Mouse (Mus musculus): ENCODE data around the gene Enam. TPM values are rescaled to one million over a fixed set of nuclear protein-coding genes. Genes with fewer than 3 reads are reported as not detected.

The Enam gene
- polyA plus RNA-seq, 1 experiment, result not detected

DNA sequence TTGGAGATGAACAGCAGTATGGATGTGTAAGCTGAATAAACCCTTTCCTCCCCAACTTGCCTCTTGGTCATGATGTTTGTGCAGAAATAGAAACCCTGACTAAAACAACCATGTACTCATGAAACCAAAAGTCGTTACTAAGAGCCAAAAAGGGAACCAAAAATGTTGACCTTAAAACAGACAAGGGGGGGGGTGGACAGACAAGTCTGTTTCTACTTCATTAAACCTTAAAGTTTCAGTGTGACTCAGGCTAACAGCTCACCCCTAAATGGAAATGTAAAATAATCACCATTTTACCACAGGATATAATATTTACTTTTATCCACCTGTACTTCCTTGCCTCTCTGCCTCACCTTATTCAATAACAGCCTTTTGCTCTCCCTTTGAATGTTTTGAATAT is 20.8 kb downstream of the Enam start:
- Histone ChIP-seq H3K27ac (ENCODE audit: insufficient read depth, low read length) (no peak overlapping the region), H3K27me3 (ENCODE audit: control insufficient read depth, insufficient read depth, low read length) (no peaks in the 10 kb centered on the region), H3K4me1 (ENCODE audit: control insufficient read depth, insufficient read depth, insufficient read length) (peaks cover 2% of the 10 kb centered on the region; the same call in 1 of the 2 replicates), H3K4me3 (ENCODE audit: extremely low read depth, insufficient read depth, insufficient read length) (no peak overlapping the region), H3K36me3 (ENCODE audit: control insufficient read depth, insufficient read depth, low read length) (no peaks in the 10 kb centered on the region)
- peak in 1 of 2 experiments; percentile 32 for DNase-seq (ENCODE audit: low read depth in 1 of 2, low spot score in 2 of 2)
- TF ChIP-seq CTCF (IDR thresholded peaks at IDR 0.05; ENCODE audit: extremely low read depth, insufficient read depth, insufficient read length, insufficient replicate concordance) (no peak), POLR2A (IDR thresholded peaks at IDR 0.05; ENCODE audit: low read depth, low read length) (no peak)
- 3% methylated on average over 1 of the region's 1 CpGs for WGBS

- TF ChIP-seq CTCF (IDR thresholded peaks at IDR 0.05; ENCODE audit: extremely low read depth, insufficient read depth, insufficient read length, insufficient replicate concordance), result no peak
- TF ChIP-seq POLR2A (IDR thresholded peaks at IDR 0.05; ENCODE audit: low read depth, low read length), result no peak
- no peaks in the 10 kb centered on the region for H3K36me3 ChIP-seq (ENCODE audit: control insufficient read depth, insufficient read depth, low read length)
- 63% methylated on average over 1 of the region's 1 CpGs for WGBS
- peak overlapping the region; percentile 56 for H3K27ac ChIP-seq (ENCODE audit: insufficient read depth, low read length)
- DNase-seq (ENCODE audit: low read depth in 1 of 2, low spot score in 2 of 2), result no peak
- peaks cover 2% of the 10 kb centered on the region; the same call in 1 of the 2 replicates for H3K4me1 ChIP-seq (ENCODE audit: control insufficient read depth, insufficient read depth, insufficient read length)
- no peaks in the 10 kb centered on the region for H3K27me3 ChIP-seq (ENCODE audit: control insufficient read depth, insufficient read depth, low read length)
- H3K4me3 ChIP-seq (ENCODE audit: extremely low read depth, insufficient read depth, insufficient read length), result no peak overlapping the region
These were observed 21.2 kb downstream of the Enam start for GRCm38 (mm10) chr5:88508990-88509389.

DNA sequence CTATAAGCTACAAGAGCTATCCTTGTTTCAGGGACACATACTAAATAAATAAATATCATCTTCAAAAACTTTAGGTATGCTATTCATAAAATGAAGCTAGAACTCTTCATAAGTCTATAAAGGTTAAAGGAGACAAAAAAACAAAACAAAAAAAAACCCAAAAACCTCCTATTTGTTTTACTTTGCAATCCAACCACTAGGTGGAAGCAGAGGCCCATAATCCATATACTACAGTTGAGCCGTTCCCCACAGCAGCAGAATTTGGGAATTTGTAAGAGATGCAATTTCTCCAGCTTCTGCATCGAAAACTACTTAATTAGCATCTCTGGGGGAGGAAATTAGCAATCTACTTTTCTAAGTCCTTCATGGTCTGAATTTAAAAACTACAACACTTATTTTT is 31.5 kb downstream of the Enam start:
- H3K4me1 ChIP-seq (ENCODE audit: control insufficient read depth, insufficient read depth, insufficient read length), result no peaks in the 10 kb centered on the region
- H3K36me3 ChIP-seq (ENCODE audit: control insufficient read depth, insufficient read depth, low read length), result no peaks in the 10 kb centered on the region
- WGBS, result 2% methylated on average over 2 of the region's 2 CpGs
- TF ChIP-seq POLR2A (IDR thresholded peaks at IDR 0.05; ENCODE audit: low read depth, low read length), result no peak
- TF ChIP-seq CTCF (IDR thresholded peaks at IDR 0.05; ENCODE audit: extremely low read depth, insufficient read depth, insufficient read length, insufficient replicate concordance), result no peak
- no peak overlapping the region for H3K4me3 ChIP-seq (ENCODE audit: extremely low read depth, insufficient read depth, insufficient read length)
- H3K27ac ChIP-seq (ENCODE audit: insufficient read depth, low read length), result no peak overlapping the region
- peak in 1 of 2 experiments; percentile 29 for DNase-seq (ENCODE audit: low read depth in 1 of 2, low spot score in 2 of 2)
- no peaks in the 10 kb centered on the region for H3K27me3 ChIP-seq (ENCODE audit: control insufficient read depth, insufficient read depth, low read length)

- DNase-seq (ENCODE audit: low read depth in 1 of 2, low spot score in 2 of 2), result no peak
- WGBS, result 80% methylated on average over 3 of the region's 3 CpGs
- no peaks in the 10 kb centered on the region for H3K4me1 ChIP-seq (ENCODE audit: control insufficient read depth, insufficient read depth, insufficient read length)
- no peak within 1 kb of the TSS for H3K27ac ChIP-seq (ENCODE audit: insufficient read depth, low read length)
- H3K27me3 ChIP-seq (ENCODE audit: control insufficient read depth, insufficient read depth, low read length), result no peaks in the 10 kb centered on the region
- no peaks in the 10 kb centered on the region for H3K36me3 ChIP-seq (ENCODE audit: control insufficient read depth, insufficient read depth, low read length)
- TF ChIP-seq CTCF (IDR thresholded peaks at IDR 0.05; ENCODE audit: extremely low read depth, insufficient read depth, insufficient read length, insufficient replicate concordance) (no peak), POLR2A (IDR thresholded peaks at IDR 0.05; ENCODE audit: low read depth, low read length) (no peak)
- H3K4me3 ChIP-seq (ENCODE audit: extremely low read depth, insufficient read depth, insufficient read length), result no peak within 1 kb of the TSS
These were observed 39.9 kb downstream of the Enam start, which contains the start of gene Jchain for GRCm38 (mm10) chr5:88527657-88528056. TSS of gene Jchain (minus strand) at chr5:88527891.

DNA sequence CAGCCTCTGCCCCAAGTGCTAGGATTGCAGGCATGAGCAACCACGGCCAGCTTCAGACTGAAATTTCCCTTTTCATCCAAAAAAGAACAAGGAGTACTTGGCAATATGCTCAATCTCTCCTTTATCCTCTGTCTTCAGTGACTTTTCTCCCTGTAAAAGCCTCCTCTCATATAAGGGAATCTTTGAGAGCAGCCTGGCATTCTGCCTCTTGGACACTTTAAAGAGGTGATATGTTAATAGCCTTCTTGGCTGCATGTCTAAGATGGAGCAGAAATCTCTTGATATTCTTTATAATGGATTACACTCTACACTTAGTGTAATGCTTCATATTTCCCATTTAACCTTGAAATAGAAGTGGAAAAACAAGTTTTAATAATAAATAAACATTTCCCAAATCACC is 43.1 kb downstream of the Enam start:
- WGBS, result 80% methylated on average over 1 of the region's 1 CpGs
- DNase-seq (ENCODE audit: low read depth in 1 of 2, low spot score in 2 of 2), result no peak
- H3K4me1 ChIP-seq (ENCODE audit: control insufficient read depth, insufficient read depth, insufficient read length), result peaks cover 2% of the 10 kb centered on the region; the same call in 1 of the 2 replicates
- no peak for TF ChIP-seq POLR2A (IDR thresholded peaks at IDR 0.05; ENCODE audit: low read depth, low read length)
- TF ChIP-seq CTCF (IDR thresholded peaks at IDR 0.05; ENCODE audit: extremely low read depth, insufficient read depth, insufficient read length, insufficient replicate concordance), result no peak
- no peak overlapping the region for H3K27ac ChIP-seq (ENCODE audit: insufficient read depth, low read length)
- H3K36me3 ChIP-seq (ENCODE audit: control insufficient read depth, insufficient read depth, low read length), result no peaks in the 10 kb centered on the region
- H3K27me3 ChIP-seq (ENCODE audit: control insufficient read depth, insufficient read depth, low read length), result no peaks in the 10 kb centered on the region
- no peak overlapping the region for H3K4me3 ChIP-seq (ENCODE audit: extremely low read depth, insufficient read depth, insufficient read length)

GRCm38 (mm10) chr5:88534697-88535096 is 46.9 kb downstream of the Enam start:
- H3K36me3 ChIP-seq (ENCODE audit: control insufficient read depth, insufficient read depth, low read length), result no peaks in the 10 kb centered on the region
- TF ChIP-seq CTCF (IDR thresholded peaks at IDR 0.05; ENCODE audit: extremely low read depth, insufficient read depth, insufficient read length, insufficient replicate concordance), result no peak
- H3K4me3 ChIP-seq (ENCODE audit: extremely low read depth, insufficient read depth, insufficient read length), result no peak overlapping the region
- WGBS, result 22% methylated on average over 3 of the region's 3 CpGs
- H3K27ac ChIP-seq (ENCODE audit: insufficient read depth, low read length), result no peak overlapping the region
- DNase-seq (ENCODE audit: low read depth in 1 of 2, low spot score in 2 of 2), result no peak
- no peaks in the 10 kb centered on the region for H3K27me3 ChIP-seq (ENCODE audit: control insufficient read depth, insufficient read depth, low read length)
- peaks cover 2% of the 10 kb centered on the region; the same call in 1 of the 2 replicates for H3K4me1 ChIP-seq (ENCODE audit: control insufficient read depth, insufficient read depth, insufficient read length)

- no peaks in the 10 kb centered on the region for H3K4me1 ChIP-seq (ENCODE audit: control insufficient read depth, insufficient read depth, insufficient read length)
- no peaks in the 10 kb centered on the region for H3K36me3 ChIP-seq (ENCODE audit: control insufficient read depth, insufficient read depth, low read length)
- no peak overlapping the region for H3K4me3 ChIP-seq (ENCODE audit: extremely low read depth, insufficient read depth, insufficient read length)
- no peak overlapping the region for H3K27ac ChIP-seq (ENCODE audit: insufficient read depth, low read length)
- DNase-seq (ENCODE audit: low read depth in 1 of 2, low spot score in 2 of 2), result no peak
- no peak for TF ChIP-seq CTCF (IDR thresholded peaks at IDR 0.05; ENCODE audit: extremely low read depth, insufficient read depth, insufficient read length, insufficient replicate concordance)
- TF ChIP-seq POLR2A (IDR thresholded peaks at IDR 0.05; ENCODE audit: low read depth, low read length), result no peak
- no peaks in the 10 kb centered on the region for H3K27me3 ChIP-seq (ENCODE audit: control insufficient read depth, insufficient read depth, low read length)
These were observed 53.1 kb downstream of the Enam start for GRCm38 (mm10) chr5:88540845-88541244.

Measured in spleen, adult 2 months (tissue).